Mouse (Mus musculus): Measurements from ENCODE around the gene Fam3b. TPM values are rescaled to one million over a fixed set of nuclear protein-coding genes. Genes with fewer than 3 reads are reported as not detected.
A peak's percentile ranks its signal among the peaks of the same experiment; 100 is the strongest.

Fam3b gene
- polyA plus RNA-seq, 1 experiment: not detected

DNA sequence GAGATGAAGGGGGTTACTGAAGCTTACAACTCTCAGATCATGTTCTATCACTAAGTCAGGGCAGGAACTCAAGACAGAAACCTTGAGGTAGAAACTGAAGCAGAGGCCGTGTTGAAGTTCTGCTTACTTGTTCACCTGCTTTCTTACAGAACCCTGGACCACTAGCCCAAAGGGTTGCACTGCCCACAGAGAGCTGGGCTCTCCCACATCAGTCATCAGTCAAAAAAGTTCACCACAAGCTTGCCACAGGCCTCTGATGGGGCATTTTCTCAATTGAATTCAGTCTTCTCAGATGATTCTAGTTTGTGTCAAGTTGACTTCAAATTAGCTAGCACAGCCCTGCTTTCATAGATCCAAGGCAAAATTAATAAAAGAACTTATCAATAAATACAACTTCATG is 54.8 kb downstream of the Fam3b start:
- no peak for TF ChIP-seq POLR2A (IDR thresholded peaks at IDR 0.05; ENCODE audit: low read depth, low read length)
- TF ChIP-seq CTCF (IDR thresholded peaks at IDR 0.05; ENCODE audit: extremely low read depth, insufficient read depth, insufficient read length, insufficient replicate concordance): no peak
- 20% methylated on average over 1 of the region's 1 CpGs for WGBS
- Histone ChIP-seq H3K4me3 (ENCODE audit: extremely low read depth, insufficient read depth, insufficient read length) (no peak overlapping the region), H3K4me1 (ENCODE audit: control insufficient read depth, insufficient read depth, insufficient read length) (peaks cover 30% of the 10 kb centered on the region; the same call in 1 of the 2 replicates), H3K27me3 (ENCODE audit: control insufficient read depth, insufficient read depth, low read length) (no peaks in the 10 kb centered on the region), H3K27ac (ENCODE audit: insufficient read depth, low read length) (no peak overlapping the region), H3K36me3 (ENCODE audit: control insufficient read depth, insufficient read depth, low read length) (peaks cover 2% of the 10 kb centered on the region)
- no peak for DNase-seq (ENCODE audit: low read depth in 1 of 2, low spot score in 2 of 2)

- DNase-seq (ENCODE audit: low read depth in 1 of 2, low spot score in 2 of 2): no peak
- no peak for TF ChIP-seq POLR2A (IDR thresholded peaks at IDR 0.05; ENCODE audit: low read depth, low read length)
- TF ChIP-seq CTCF (IDR thresholded peaks at IDR 0.05; ENCODE audit: extremely low read depth, insufficient read depth, insufficient read length, insufficient replicate concordance): no peak
- H3K36me3 ChIP-seq (ENCODE audit: control insufficient read depth, insufficient read depth, low read length): peaks cover 12% of the 10 kb centered on the region
Measured at GRCm38 (mm10) chr16:97447386-97447785, 67.2 kb downstream of the Fam3b start.

GRCm38 (mm10) chr16:97443670-97444263 is 70.8 kb downstream of the Fam3b start:
- WGBS: 53% methylated on average over 14 of the region's 14 CpGs
- Histone ChIP-seq H3K4me3 (ENCODE audit: extremely low read depth, insufficient read depth, insufficient read length) (no peak overlapping the region), H3K27ac (ENCODE audit: insufficient read depth, low read length) (no peak overlapping the region), H3K4me1 (ENCODE audit: control insufficient read depth, insufficient read depth, insufficient read length) (no peaks in the 10 kb centered on the region), H3K27me3 (ENCODE audit: control insufficient read depth, insufficient read depth, low read length) (no peaks in the 10 kb centered on the region), H3K36me3 (ENCODE audit: control insufficient read depth, insufficient read depth, low read length) (peaks cover 2% of the 10 kb centered on the region)
- no peak for TF ChIP-seq POLR2A (IDR thresholded peaks at IDR 0.05; ENCODE audit: low read depth, low read length)
- peak; percentile 54; the same call in 1 of the 2 replicates for TF ChIP-seq CTCF (IDR thresholded peaks at IDR 0.05; ENCODE audit: extremely low read depth, insufficient read depth, insufficient read length, insufficient replicate concordance)
- peak; percentile 14 to 22 for DNase-seq (ENCODE audit: low read depth in 1 of 2, low spot score in 2 of 2)

More at GRCm38 (mm10) chr16:97447386-97447785, 67.2 kb downstream of the Fam3b start:
- H3K4me3 ChIP-seq (ENCODE audit: extremely low read depth, insufficient read depth, insufficient read length): no peak overlapping the region
- H3K4me1 ChIP-seq (ENCODE audit: control insufficient read depth, insufficient read depth, insufficient read length): no peaks in the 10 kb centered on the region
- no peak overlapping the region for H3K27ac ChIP-seq (ENCODE audit: insufficient read depth, low read length)
- H3K27me3 ChIP-seq (ENCODE audit: control insufficient read depth, insufficient read depth, low read length): no peaks in the 10 kb centered on the region

- H3K36me3 ChIP-seq (ENCODE audit: control insufficient read depth, insufficient read depth, low read length): no peaks in the 10 kb centered on the region; the same call in 1 of the 2 replicates
- 77% methylated on average over 9 of the region's 9 CpGs for WGBS
- no peak overlapping the region for H3K27ac ChIP-seq (ENCODE audit: insufficient read depth, low read length)
- H3K27me3 ChIP-seq (ENCODE audit: control insufficient read depth, insufficient read depth, low read length): no peaks in the 10 kb centered on the region
- H3K4me3 ChIP-seq (ENCODE audit: extremely low read depth, insufficient read depth, insufficient read length): no peak overlapping the region
- DNase-seq (ENCODE audit: low read depth in 1 of 2, low spot score in 2 of 2): no peak
- H3K4me1 ChIP-seq (ENCODE audit: control insufficient read depth, insufficient read depth, insufficient read length): no peaks in the 10 kb centered on the region
- no peak for TF ChIP-seq POLR2A (IDR thresholded peaks at IDR 0.05; ENCODE audit: low read depth, low read length)
- no peak for TF ChIP-seq CTCF (IDR thresholded peaks at IDR 0.05; ENCODE audit: extremely low read depth, insufficient read depth, insufficient read length, insufficient replicate concordance)
Measured at GRCm38 (mm10) chr16:97441967-97442366, 72.6 kb downstream of the Fam3b start.

DNA sequence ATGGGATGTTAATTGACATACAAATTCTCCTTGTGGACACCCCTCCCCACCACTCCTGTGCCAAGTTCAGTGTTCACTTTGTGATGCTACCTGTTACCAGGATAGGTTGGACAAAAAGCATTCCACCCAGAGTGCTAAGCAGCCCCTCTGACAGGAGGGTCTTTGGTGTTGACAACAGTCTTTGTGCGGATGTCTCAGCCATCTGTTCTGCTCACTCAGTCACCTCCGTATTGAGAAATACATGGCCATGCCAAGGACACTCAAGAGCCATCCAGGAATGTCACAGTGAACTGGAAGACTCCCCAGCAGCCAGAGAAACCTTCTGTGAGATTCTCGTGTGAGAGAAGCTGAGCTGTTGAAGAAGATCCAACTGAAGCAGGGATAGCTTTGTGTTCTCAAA is 76.4 kb downstream of the Fam3b start:
- Histone ChIP-seq H3K4me1 (ENCODE audit: control insufficient read depth, insufficient read depth, insufficient read length) (no peaks in the 10 kb centered on the region), H3K27me3 (ENCODE audit: control insufficient read depth, insufficient read depth, low read length) (no peaks in the 10 kb centered on the region), H3K27ac (ENCODE audit: insufficient read depth, low read length) (no peak overlapping the region), H3K36me3 (ENCODE audit: control insufficient read depth, insufficient read depth, low read length) (no peaks in the 10 kb centered on the region), H3K4me3 (ENCODE audit: extremely low read depth, insufficient read depth, insufficient read length) (no peak overlapping the region)
- no peak for DNase-seq (ENCODE audit: low read depth in 1 of 2, low spot score in 2 of 2)
- TF ChIP-seq POLR2A (IDR thresholded peaks at IDR 0.05; ENCODE audit: low read depth, low read length) (no peak), CTCF (IDR thresholded peaks at IDR 0.05; ENCODE audit: extremely low read depth, insufficient read depth, insufficient read length, insufficient replicate concordance) (no peak)
- WGBS: 81% methylated on average over 3 of the region's 3 CpGs

DNA sequence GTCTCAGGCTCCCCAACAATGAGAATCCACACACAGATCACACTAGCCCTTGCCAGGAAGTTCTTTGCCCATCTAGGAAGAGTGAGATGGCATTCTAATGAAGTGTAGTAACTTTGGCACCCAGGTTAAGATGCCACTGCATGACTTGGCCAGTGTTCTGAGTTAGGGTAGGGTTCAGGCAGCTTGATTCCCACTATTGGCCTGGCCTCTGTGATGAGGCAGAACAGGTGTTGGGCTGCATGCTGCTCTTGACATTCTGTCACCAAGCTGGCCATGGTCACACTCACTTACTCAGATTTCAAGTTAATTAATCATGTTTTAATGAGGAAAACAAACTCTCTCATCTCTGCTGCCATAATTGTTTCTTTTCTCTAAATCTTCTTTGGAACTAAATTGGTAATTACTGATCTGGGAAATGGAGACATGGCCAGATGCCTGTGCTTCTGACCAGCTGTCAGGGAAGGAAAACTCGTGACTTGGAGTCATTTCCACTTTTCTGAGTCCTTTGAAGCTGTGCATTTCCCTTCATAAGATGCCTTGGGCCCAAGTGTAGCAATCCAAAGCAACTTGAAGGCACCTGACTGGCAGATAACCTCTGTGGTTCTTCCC is 77.1 kb downstream of the Fam3b start:
- no peak for DNase-seq (ENCODE audit: low read depth in 1 of 2, low spot score in 2 of 2)
- H3K4me1 ChIP-seq (ENCODE audit: control insufficient read depth, insufficient read depth, insufficient read length): no peaks in the 10 kb centered on the region
- TF ChIP-seq POLR2A (IDR thresholded peaks at IDR 0.05; ENCODE audit: low read depth, low read length) (no peak), CTCF (IDR thresholded peaks at IDR 0.05; ENCODE audit: extremely low read depth, insufficient read depth, insufficient read length, insufficient replicate concordance) (no peak)
- H3K4me3 ChIP-seq (ENCODE audit: extremely low read depth, insufficient read depth, insufficient read length): no peak overlapping the region
- WGBS: 41% methylated on average over 1 of the region's 1 CpGs
- H3K27me3 ChIP-seq (ENCODE audit: control insufficient read depth, insufficient read depth, low read length): no peaks in the 10 kb centered on the region
- no peak overlapping the region for H3K27ac ChIP-seq (ENCODE audit: insufficient read depth, low read length)
- H3K36me3 ChIP-seq (ENCODE audit: control insufficient read depth, insufficient read depth, low read length): no peaks in the 10 kb centered on the region

DNA sequence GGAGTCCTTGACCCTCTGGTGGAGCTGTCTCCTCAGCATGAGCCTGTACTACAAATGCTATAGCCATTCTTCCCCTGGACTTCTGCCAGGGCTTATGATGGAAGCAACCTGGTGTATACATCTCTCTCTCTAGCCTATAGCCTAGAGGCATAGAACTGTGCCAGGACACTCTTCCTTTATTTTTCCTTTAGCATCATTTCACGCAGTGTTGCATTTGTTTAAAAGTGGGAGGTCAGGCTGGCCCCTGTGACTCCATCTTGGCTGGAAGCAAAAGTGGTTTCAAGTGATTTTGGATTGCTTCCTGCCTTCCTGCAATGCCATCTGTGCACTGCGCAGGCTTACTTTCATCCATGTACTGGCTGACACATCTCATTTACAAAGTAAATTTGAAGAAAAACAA is 80.4 kb downstream of the Fam3b start:
- no peak for DNase-seq (ENCODE audit: low read depth in 1 of 2, low spot score in 2 of 2)
- H3K27ac ChIP-seq (ENCODE audit: insufficient read depth, low read length): no peak overlapping the region
- TF ChIP-seq POLR2A (IDR thresholded peaks at IDR 0.05; ENCODE audit: low read depth, low read length): no peak
- no peak for TF ChIP-seq CTCF (IDR thresholded peaks at IDR 0.05; ENCODE audit: extremely low read depth, insufficient read depth, insufficient read length, insufficient replicate concordance)
- H3K4me1 ChIP-seq (ENCODE audit: control insufficient read depth, insufficient read depth, insufficient read length): no peaks in the 10 kb centered on the region
- no peak overlapping the region for H3K4me3 ChIP-seq (ENCODE audit: extremely low read depth, insufficient read depth, insufficient read length)
- H3K36me3 ChIP-seq (ENCODE audit: control insufficient read depth, insufficient read depth, low read length): no peaks in the 10 kb centered on the region
- H3K27me3 ChIP-seq (ENCODE audit: control insufficient read depth, insufficient read depth, low read length): no peaks in the 10 kb centered on the region
- WGBS: 83% methylated on average over 2 of the region's 2 CpGs
